Mouse (Mus musculus): Measurements from ENCODE around the gene Oas1e. TPM values are rescaled to one million over a fixed set of nuclear protein-coding genes. Genes with fewer than 3 reads are reported as not detected.
A peak's percentile ranks its signal among the peaks of the same experiment; 100 is the strongest.

Oas1e gene
- total and polyA plus RNA-seq, 3 experiments, result not detected

- no peak for DNase-seq (ENCODE audit: low read depth, low spot score)
- Histone ChIP-seq H3K36me3 (ENCODE audit: control insufficient read depth in 1 of 2, insufficient read depth in 2 of 2, low read length in 2 of 2) (no peaks in the 10 kb centered on the region), H3K27me3 (ENCODE audit: control insufficient read depth in 1 of 2, insufficient read depth in 2 of 2, low read length in 2 of 2) (no peaks in the 10 kb centered on the region), H3K9me3 (replicated peaks; ENCODE audit: insufficient read depth, low read length) (no peaks in the 10 kb centered on the region), H3K9ac (ENCODE audit: control insufficient read depth, low read depth, low read length, poor library complexity, severe bottlenecking) (no peak overlapping the region), H3K4me3 (ENCODE audit: control insufficient read depth in 1 of 2, insufficient read depth in 1 of 2, low read depth in 2 of 2, low read length in 2 of 2) (no peak overlapping the region), H3K27ac (ENCODE audit: control insufficient read depth, low read depth, low read length) (no peak overlapping the region), H3K79me2 (ENCODE audit: control insufficient read depth, insufficient read depth, low read length, poor library complexity) (no peaks in the 10 kb centered on the region), H3K4me1 (ENCODE audit: control insufficient read depth in 1 of 2, insufficient read depth in 2 of 2, low read length in 2 of 2) (peaks cover 0 to 2% of the 10 kb centered on the region in 2 experiments; a peak in 3 of 4 replicates)
- TF ChIP-seq ZKSCAN1 (IDR thresholded peaks at IDR 0.05; ENCODE audit: low read depth, low read length) (no peak), GABPA (IDR thresholded peaks at IDR 0.05; ENCODE audit: low read depth, low read length) (no peak), MYB (IDR thresholded peaks at IDR 0.05; ENCODE audit: low read depth, low read length) (no peak), MYC (IDR thresholded peaks at IDR 0.05; ENCODE audit: low read depth, low read length) (no peak), SMC3 (IDR thresholded peaks at IDR 0.05; ENCODE audit: low read depth, low read length) (no peak), CHD1 (IDR thresholded peaks at IDR 0.05; ENCODE audit: low read depth, low read length) (no peak), KAT2A (conservative IDR thresholded peaks at IDR 0.05; ENCODE audit: low read depth, low read length) (no peak), MEF2A (IDR thresholded peaks at IDR 0.05; ENCODE audit: extremely low read depth, insufficient replicate concordance, low read depth, low read length, poor library complexity, severe bottlenecking) (no peak), EP300 (IDR thresholded peaks at IDR 0.05; ENCODE audit: low read depth in 1 of 2, low read length in 2 of 2) (no peak), MXI1 (IDR thresholded peaks at IDR 0.05; ENCODE audit: low read depth, low read length) (no peak), USF1 (IDR thresholded peaks at IDR 0.05; ENCODE audit: low read depth, low read length) (no peak)
These were observed 44.1 kb downstream of the Oas1e start for GRCm38 (mm10) chr5:120751206-120751605.

- Histone ChIP-seq H3K9ac (ENCODE audit: control insufficient read depth, low read depth, low read length, poor library complexity, severe bottlenecking) (peak within 1 kb of the TSS; percentile 57), H3K4me1 (ENCODE audit: control insufficient read depth in 1 of 2, insufficient read depth in 2 of 2, low read length in 2 of 2) (peaks cover 0 to 2% of the 10 kb centered on the region in 2 experiments; a peak in 3 of 4 replicates), H3K27me3 (ENCODE audit: control insufficient read depth in 1 of 2, insufficient read depth in 2 of 2, low read length in 2 of 2) (no peaks in the 10 kb centered on the region), H3K79me2 (ENCODE audit: control insufficient read depth, insufficient read depth, low read length, poor library complexity) (no peaks in the 10 kb centered on the region), H3K9me3 (replicated peaks; ENCODE audit: insufficient read depth, low read length) (no peaks in the 10 kb centered on the region), H3K4me3 (ENCODE audit: control insufficient read depth in 1 of 2, insufficient read depth in 1 of 2, low read depth in 2 of 2, low read length in 2 of 2) (peak within 1 kb of the TSS; percentile 41 to 55; a peak in 3 of 4 replicates), H3K36me3 (ENCODE audit: control insufficient read depth in 1 of 2, insufficient read depth in 2 of 2, low read length in 2 of 2) (no peaks in the 10 kb centered on the region), H3K27ac (ENCODE audit: control insufficient read depth, low read depth, low read length) (peak within 1 kb of the TSS; percentile 10; the same call in 1 of the 2 replicates)
- TF ChIP-seq TBP (IDR thresholded peaks at IDR 0.05; ENCODE audit: low read depth, low read length), result no peak
- TF ChIP-seq SIN3A (IDR thresholded peaks at IDR 0.05; ENCODE audit: low read length), result 0 out of 2 replicates have a peak, but pooled peaks have one; percentile 10
- TF ChIP-seq NRF1 (IDR thresholded peaks at IDR 0.05; ENCODE audit: insufficient read depth, low read depth, low read length, poor library complexity, severe bottlenecking), result no peak
- no peak for TF ChIP-seq E2F4 (IDR thresholded peaks at IDR 0.05; ENCODE audit: borderline replicate concordance, low read depth, low read length)
- no peak for TF ChIP-seq CHD2 (IDR thresholded peaks at IDR 0.05; ENCODE audit: low read length)
- TF ChIP-seq CTCF (IDR thresholded peaks at IDR 0.05 in 2 of 3, conservative IDR thresholded peaks at IDR 0.05 in 1 of 3; ENCODE audit: control insufficient read depth in 1 of 3, insufficient read depth in 1 of 3, low read depth in 2 of 3, low read length in 3 of 3, poor library complexity in 1 of 3, severe bottlenecking in 1 of 3), result no peak
- peak; percentile 8; the same call in 1 of the 2 replicates for TF ChIP-seq NELFE (IDR thresholded peaks at IDR 0.05; ENCODE audit: low read depth, low read length)
- TF ChIP-seq ZNF384 (IDR thresholded peaks at IDR 0.05; ENCODE audit: low read depth, low read length), result no peak
- TF ChIP-seq POLR2AphosphoS2 (IDR thresholded peaks at IDR 0.05; ENCODE audit: low read length), result no peak
- TF ChIP-seq MEF2A (IDR thresholded peaks at IDR 0.05; ENCODE audit: extremely low read depth, insufficient replicate concordance, low read depth, low read length, poor library complexity, severe bottlenecking), result no peak
- peak; percentile 42 for DNase-seq (ENCODE audit: low read depth, low spot score)
These were observed 45.6 kb downstream of the Oas1e start, which contains the start of gene Oas2 for GRCm38 (mm10) chr5:120749688-120750087. TSS of gene Oas2 (minus strand) at chr5:120749853.
